Mouse (Mus musculus) G1E (cell line): Measurements from ENCODE around the gene Carm1. TPM values are rescaled to one million over a fixed set of nuclear protein-coding genes. Genes with fewer than 3 reads are reported as not detected.
A peak's percentile ranks its signal among the peaks of the same experiment; 100 is the strongest.

Experiments used
- ATAC-seq: 2 replicates; pipeline ENCODE4 v1.8.0; 2016; ENCODE audit warnings: mild to moderate bottlenecking; ENCODE audit not compliant: insufficient number of reproducible peaks, poor library complexity, low FRiP score, severe bottlenecking; ENCODE audit errors: extremely low read depth
- DNase-seq: peaks from one replicate; pipeline ENCODE4 v3.0.0; 2012; ENCODE audit warnings: low spot score
- H3K27me3 ChIP-seq: 2 replicates; pipeline ENCODE4 v1.6.1; 2012; ENCODE audit warnings: mild to moderate bottlenecking, low read length, inconsistent platforms; ENCODE audit not compliant: insufficient read depth
- H3K36me3 ChIP-seq: replicated peaks from 2 replicates; pipeline ENCODE3; 2012; ENCODE audit warnings: mild to moderate bottlenecking, inconsistent platforms
- H3K4me1 ChIP-seq: 2 replicates; pipeline ENCODE4 v1.6.1; 2012; ENCODE audit warnings: low read depth, low read length, inconsistent platforms, mixed read lengths; ENCODE audit not compliant: insufficient read depth
- H3K4me3 ChIP-seq: 2 replicates; pipeline ENCODE4 v1.5.1; 2012; ENCODE audit warnings: low read depth, mild to moderate bottlenecking, inconsistent platforms, low read length, moderate library complexity, mixed read lengths
- H3K9me3 ChIP-seq: replicated peaks from 2 replicates; pipeline ENCODE4 v1.6.1; 2012; ENCODE audit warnings: inconsistent platforms
- CTCF ChIP-seq: IDR thresholded peaks from 2 replicates; pipeline ENCODE4 v1.5.1; 2012; ENCODE audit warnings: low read depth, low read length, inconsistent platforms, mixed read lengths
- GATA1 ChIP-seq: IDR thresholded peaks from 2 replicates; pipeline ENCODE4 v1.6.1; 2012; ENCODE audit warnings: borderline replicate concordance, low read length, inconsistent platforms, mixed read lengths
- GATA2 ChIP-seq: IDR thresholded peaks from 2 replicates; pipeline ENCODE4 v1.6.1; 2012; ENCODE audit warnings: low read depth, low read length, inconsistent platforms, borderline replicate concordance
- POLR2AphosphoS5 ChIP-seq: IDR thresholded peaks from 2 replicates; pipeline ENCODE4 v1.6.1; 2012; ENCODE audit warnings: low read depth, low read length, inconsistent platforms; ENCODE audit not compliant: insufficient replicate concordance
- TAL1 ChIP-seq: conservative IDR thresholded peaks from 2 replicates; pipeline ENCODE4 v1.6.1; 2012; ENCODE audit warnings: low read depth, low read length, inconsistent platforms, mixed read lengths
- polyA plus RNA-seq: library from polyadenylated mRNA; stranded (reverse); fragments of >175 nt; gene quantifications from 2 replicates; pipeline ENCODE4 v1.2.3, GENCODE M21; 2012
- total RNA-seq, 2 experiments: library from RNA; stranded (forward) in 1 of 2; stranded (reverse) in 1 of 2; fragments of 200-1000 nt in 1 of 2; fragments of >200 nt in 1 of 2; fragmentation: Nextera tagmentation in 1 of 2; gene quantifications; 2 replicates each; pipeline ENCODE4 v1.2.3; 2014 to 2017

Carm1 gene
- total and polyA plus RNA-seq, 3 experiments: 12.5 to 143 (median 71.9) TPM

DNA sequence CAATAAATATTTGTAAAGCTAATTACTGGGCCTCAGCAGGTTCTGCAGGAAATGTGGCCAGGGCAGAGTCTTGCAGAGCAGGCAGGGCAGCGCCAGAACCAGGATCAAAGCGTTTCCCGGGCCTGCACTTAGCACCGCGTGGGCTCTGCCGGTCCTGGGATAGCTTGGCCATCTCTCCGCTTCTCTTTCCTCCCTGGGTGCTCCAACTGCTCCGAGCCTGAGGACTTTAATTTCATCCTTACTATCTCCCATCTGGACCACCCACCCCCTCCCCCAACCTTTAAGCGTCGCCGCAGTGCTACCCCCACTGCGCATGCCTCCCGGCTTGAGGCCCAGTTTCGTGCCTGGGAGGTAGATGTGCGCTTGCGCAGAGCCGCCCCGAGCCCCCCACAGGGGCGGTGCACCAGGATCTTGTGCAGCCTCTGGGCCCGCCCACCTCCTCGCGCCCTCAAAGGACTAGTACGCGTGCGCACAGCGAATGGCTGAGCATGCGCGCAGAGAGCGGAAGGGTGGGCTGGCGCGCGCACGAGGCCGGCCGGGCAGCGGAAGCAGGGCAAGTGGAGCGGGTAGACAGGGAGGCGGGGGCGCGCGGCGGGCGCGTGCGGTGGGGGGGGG lies 69.0 kb downstream of the Carm1 start, which contains the start of gene Smarca4:
Gene Smarca4 (plus strand): TSS at position 553 of the 615 bp plus-strand sequence.
- H3K4me3 ChIP-seq: peak within 1 kb of the TSS; percentile 79
- TF ChIP-seq GATA1 (no peak), CTCF (no peak), POLR2AphosphoS5 (no peak)
- ATAC-seq (peak; percentile 89), DNase-seq (peak; percentile 91)
- peaks cover 22% of the 10 kb centered on the region for H3K36me3 ChIP-seq
- peaks cover 37% of the 10 kb centered on the region for H3K4me1 ChIP-seq
- H3K9me3 ChIP-seq: no peaks in the 10 kb centered on the region
- H3K27me3 ChIP-seq: no peaks in the 10 kb centered on the region

DNA sequence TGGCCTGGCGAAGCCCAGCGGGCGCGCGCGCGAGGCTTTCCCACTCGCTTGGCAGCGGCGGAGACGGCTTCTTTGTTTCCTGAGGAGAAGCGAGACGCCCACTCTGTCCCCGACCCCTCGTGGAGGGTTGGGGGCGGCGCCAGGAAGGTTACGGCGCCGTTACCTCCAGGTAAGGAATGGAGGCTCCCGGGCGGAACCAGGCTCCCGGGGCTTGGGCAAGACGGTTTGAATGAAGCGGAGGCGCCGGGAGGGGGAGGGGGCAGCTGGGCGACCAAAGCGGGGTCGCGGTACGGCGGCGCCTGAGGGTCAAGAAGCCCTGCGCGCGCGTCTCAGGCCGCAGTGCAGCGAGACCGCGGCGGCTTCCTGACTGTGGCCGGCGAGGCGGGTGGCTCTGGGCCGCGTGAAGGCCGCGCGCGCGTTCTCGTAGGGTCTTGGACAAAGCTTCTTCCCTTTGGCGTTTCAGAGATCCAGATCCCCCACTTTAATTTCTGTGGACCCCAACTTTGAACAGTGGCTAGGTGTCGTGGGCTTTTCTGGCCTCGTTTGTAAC lies 69.6 kb downstream of the Carm1 start:
- Histone ChIP-seq H3K4me3 (peak overlapping the region; percentile 79), H3K9me3 (no peaks in the 10 kb centered on the region), H3K36me3 (peaks cover 27% of the 10 kb centered on the region), H3K27me3 (no peaks in the 10 kb centered on the region), H3K4me1 (peaks cover 42% of the 10 kb centered on the region)
- DNase-seq (peak; percentile 60), ATAC-seq (0 out of 2 replicates have a peak, but pooled peaks have one; percentile 4)
- no peak for TF ChIP-seq POLR2AphosphoS5
- no peak for TF ChIP-seq TAL1
- TF ChIP-seq GATA2: no peak
- TF ChIP-seq GATA1: no peak
- no peak for TF ChIP-seq CTCF

DNA sequence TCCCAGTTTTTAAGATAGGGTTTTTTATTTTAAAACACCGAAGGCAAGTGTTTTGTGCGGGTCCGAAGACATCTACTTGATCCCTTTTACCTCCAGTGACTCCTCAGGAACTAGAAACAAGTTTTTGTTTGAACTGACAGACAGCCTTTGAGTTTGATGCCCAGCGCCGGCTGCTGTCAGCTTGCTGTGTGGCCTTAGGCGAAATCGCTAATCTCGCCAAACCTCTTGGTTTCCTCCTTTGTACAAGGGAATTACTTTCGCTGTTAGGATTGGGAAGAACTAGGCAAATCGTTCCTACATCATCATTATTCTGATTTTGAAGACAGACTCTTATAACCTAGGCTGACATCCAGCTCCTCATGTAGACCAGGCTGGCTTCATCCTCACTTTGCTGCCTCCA lies 70.4 kb downstream of the Carm1 start:
- no peaks in the 10 kb centered on the region for H3K9me3 ChIP-seq
- ATAC-seq (no peak), DNase-seq (no peak)
- TF ChIP-seq TAL1 (no peak), POLR2AphosphoS5 (no peak), GATA2 (no peak), GATA1 (no peak), CTCF (no peak)
- peaks cover 32% of the 10 kb centered on the region for H3K36me3 ChIP-seq
- H3K4me3 ChIP-seq: peak overlapping the region; percentile 79
- peaks cover 44% of the 10 kb centered on the region for H3K4me1 ChIP-seq
- no peaks in the 10 kb centered on the region for H3K27me3 ChIP-seq

- H3K4me3 ChIP-seq: no peak overlapping the region
- ATAC-seq: no peak
- H3K36me3 ChIP-seq: peaks cover 53% of the 10 kb centered on the region
- DNase-seq: no peak
- H3K27me3 ChIP-seq: no peaks in the 10 kb centered on the region
- no peaks in the 10 kb centered on the region for H3K9me3 ChIP-seq
- no peak for TF ChIP-seq CTCF
- TF ChIP-seq POLR2AphosphoS5: no peak
- no peak for TF ChIP-seq GATA1
- TF ChIP-seq GATA2: no peak
- no peak for TF ChIP-seq TAL1
- peaks cover 45% of the 10 kb centered on the region for H3K4me1 ChIP-seq
These were observed 73.5 kb downstream of the Carm1 start for GRCm38 (mm10) chr9:21620229-21620628.

- Histone ChIP-seq H3K4me1 (peaks cover 45% of the 10 kb centered on the region), H3K27me3 (no peaks in the 10 kb centered on the region), H3K9me3 (no peaks in the 10 kb centered on the region), H3K4me3 (no peak overlapping the region), H3K36me3 (peaks cover 65% of the 10 kb centered on the region)
- TF ChIP-seq TAL1 (no peak), CTCF (no peak), POLR2AphosphoS5 (no peak), GATA2 (no peak), GATA1 (no peak)
- DNase-seq: no peak
- no peak for ATAC-seq
These were observed 76.0 kb downstream of the Carm1 start for GRCm38 (mm10) chr9:21622676-21623075.

DNA sequence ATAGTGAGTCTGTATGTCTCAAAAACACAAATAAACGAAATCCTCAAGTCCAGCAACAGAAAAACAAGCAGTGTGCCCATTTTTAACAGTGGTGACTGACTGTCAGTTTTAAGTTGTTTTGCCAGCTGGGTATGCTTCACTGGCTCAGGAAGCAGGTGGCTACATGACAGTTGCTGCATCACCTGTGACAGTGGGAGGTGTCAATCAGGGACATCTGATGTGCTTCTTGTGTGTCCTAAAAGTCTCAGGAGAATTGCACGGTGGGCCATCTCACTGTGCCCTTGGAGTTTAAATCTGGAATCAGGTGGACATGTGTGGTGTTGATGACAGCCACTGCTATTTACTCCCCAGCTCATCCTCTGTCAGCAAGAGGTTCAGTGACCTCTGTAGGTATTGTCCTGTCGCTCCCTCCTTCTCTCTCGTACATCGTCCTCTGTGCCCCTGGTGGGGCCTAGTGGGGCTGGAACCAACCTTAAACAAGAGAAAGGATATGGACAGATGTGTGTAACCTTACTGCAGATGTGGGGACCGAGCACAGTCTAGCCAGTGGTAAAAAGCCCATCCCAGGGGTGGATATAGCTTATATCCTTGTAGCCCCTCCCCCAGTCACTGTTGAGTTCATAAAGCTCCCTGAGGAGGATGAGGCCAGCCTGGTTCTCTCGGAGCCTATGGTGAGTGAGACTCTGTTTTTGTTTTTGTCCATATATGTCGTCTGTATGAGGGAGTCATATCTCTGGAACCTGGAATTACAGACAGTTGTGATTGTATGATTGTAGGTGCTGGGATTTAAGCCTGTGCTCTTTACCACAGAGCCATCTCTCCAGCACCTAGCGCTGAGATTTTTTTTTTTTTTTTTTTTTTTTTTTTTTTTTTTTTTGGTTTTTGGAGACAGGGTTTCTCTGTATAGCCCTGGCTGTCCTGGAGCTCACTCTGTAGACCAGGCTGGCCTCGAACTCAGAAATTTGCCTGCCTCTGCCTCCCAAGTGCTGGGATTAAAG lies 78.9 kb downstream of the Carm1 start:
- no peak for TF ChIP-seq GATA2
- TF ChIP-seq TAL1: no peak
- no peak for TF ChIP-seq GATA1
- TF ChIP-seq POLR2AphosphoS5: no peak
- TF ChIP-seq CTCF: no peak

More for the DNA sequence above, 78.9 kb downstream of the Carm1 start:
- Histone ChIP-seq H3K9me3 (no peaks in the 10 kb centered on the region), H3K4me1 (peaks cover 32% of the 10 kb centered on the region), H3K27me3 (no peaks in the 10 kb centered on the region), H3K36me3 (peaks cover 59% of the 10 kb centered on the region), H3K4me3 (no peak overlapping the region)
- DNase-seq (no peak), ATAC-seq (no peak)
